In genomic region chr11:121441653-121442052, GRCm38 (mm10) we compare ENCODE assay signal across 26 mouse cellular contexts. TPM values are rescaled to one million over a fixed set of nuclear protein-coding genes. Genes with fewer than 3 reads are reported as not detected.
"Had no signal": no experiment of that assay in that cellular context is flagged by ENCODE, and none has a peak within 500 bp of the region (broad histone marks: within the 10 kb centered on the region; RNA-seq: fewer than 3 reads in every experiment).

No protein-coding gene starts in this region.

- ATAC-seq: hindbrain, postnatal 0 days; intestine, postnatal 0 days had no signal

- DNase-seq: gastrocnemius, adult 2 months; gastrocnemius, postnatal 10 days; gastrocnemius, postnatal 25 days; heart, adult 2 months; heart, postnatal 14 days; heart, postnatal 36 days; kidney, adult 18-20 months; kidney, adult 8-10 months; kidney, postnatal 10 days; kidney, postnatal 25 days; kidney, postnatal 4 days; liver; liver, embryonic 13.5 days had no signal

- H3K4me3 ChIP-seq: gastrocnemius, adult 2 months; heart, adult 2 months; heart, embryonic 13.5 days; heart, embryonic 15.5 days; hindbrain, embryonic 13.5 days; hindbrain, embryonic 15.5 days; layer of hippocampus, adult 2 months; left cerebral cortex, adult 2 months; limb, embryonic 10.5 days; limb, embryonic 12.5 days; liver, embryonic 13.5 days had no signal

- H3K27me3 ChIP-seq: hindbrain, embryonic 15.5 days had no signal

- H3K4me2 ChIP-seq: heart, embryonic 11.5 days; heart, embryonic 13.5 days; heart, embryonic 15.5 days; hindbrain, embryonic 13.5 days; hindbrain, embryonic 15.5 days; limb, embryonic 12.5 days; liver, embryonic 11.5 days; liver, embryonic 13.5 days had no signal

- H3K36me3 ChIP-seq: heart, embryonic 13.5 days; heart, embryonic 15.5 days; hindbrain, embryonic 13.5 days; hindbrain, embryonic 15.5 days; limb, embryonic 10.5 days; limb, embryonic 12.5 days had no signal

RNA-seq across cellular contexts. Expression of gene Fn3k, which starts 6.9 kb away (rescaled TPM):
- total RNA-seq: granulocyte monocyte progenitor cell, adult 5-6 weeks had no signal
